Mouse (Mus musculus) testis, adult 2 months (tissue): ENCODE measurements around the gene Cstf3.

Experiments used
- CTCF ChIP-seq: fragments of 200-500 bp; IDR thresholded peaks from 2 replicates; pipeline ENCODE4 v1.5.1; 2012; ENCODE audit warnings: low read depth, mild to moderate bottlenecking, inconsistent platforms, low read length, moderate library complexity; ENCODE audit not compliant: control insufficient read depth, insufficient read depth, insufficient replicate concordance
- POLR2A ChIP-seq: fragments of 200-500 bp; IDR thresholded peaks from 2 replicates; pipeline ENCODE4 v1.6.1; 2012; ENCODE audit warnings: low read depth, mild to moderate bottlenecking, inconsistent platforms, low read length, moderate library complexity; ENCODE audit not compliant: control insufficient read depth

GRCm38 (mm10) chr2:104583032-104583431 is 7.3 kb upstream of the Cstf3 start:
- TF ChIP-seq POLR2A (no peak), CTCF (no peak)
